24 mouse cellular contexts compared by ENCODE assay signal in genomic region chr13:33930912-33931311, GRCm38 (mm10). TPM values are rescaled to one million over a fixed set of nuclear protein-coding genes. Genes with fewer than 3 reads are reported as not detected.
DNase-seq lines count a peak whose midpoint lies in the region; ATAC-seq and TF ChIP-seq lines count a peak whose summit lies in the region.
"Had no signal": no experiment of that assay in that cellular context is flagged by ENCODE, and none has a peak within 500 bp of the region (broad histone marks: within the 10 kb centered on the region; RNA-seq: fewer than 3 reads in every experiment).

No protein-coding gene starts in this region.

- intact Hi-C loops in heart, adult 2 months (cut with DNase I): no loop called here
- intact Hi-C loops in gastrocnemius, postnatal 14 days (cut with DNase I; ENCODE audit: low total_unique reads): no loop called here
- intact Hi-C loops in heart, postnatal 25 days (cut with DNase I): no loop called here

- no peaks in the 10 kb centered on the region for H3K27me3 ChIP-seq in heart, adult 2 months (ENCODE audit: control insufficient read depth, insufficient read depth, low read length)
- no peaks in the 10 kb centered on the region for H3K27me3 ChIP-seq in heart, embryonic 11.5 days (ENCODE audit: control insufficient read depth, insufficient read depth, low read length)
- no peaks in the 10 kb centered on the region for H3K27me3 ChIP-seq in midbrain, embryonic 14.5 days (ENCODE audit: control insufficient read depth, insufficient read depth, low read length)
- H3K27me3 ChIP-seq in cerebellum, adult 2 months (ENCODE audit: control insufficient read depth, insufficient read depth, low read length): no peaks in the 10 kb centered on the region
- H3K27me3 ChIP-seq: heart, embryonic 15.5 days; hindbrain, embryonic 13.5 days; megakaryocyte, embryonic 14.5 days; neural tube, embryonic 15.5 days had no signal

- TF ChIP-seq EP300 in heart, adult 2 months (IDR thresholded peaks at IDR 0.05; ENCODE audit: insufficient read depth, low read depth, low read length): no peak

- WGBS in heart, adult 2 months: 71% methylated on average over 3 of the region's 3 CpGs
- 82% methylated on average over 3 of the region's 3 CpGs for WGBS in heart, embryonic 11.5 days (ENCODE audit: insufficient replicate concordance)
- 92% methylated on average over 3 of the region's 3 CpGs for WGBS in midbrain, embryonic 14.5 days
- WGBS in cerebellum, adult 2 months: 90% methylated on average over 3 of the region's 3 CpGs

- TF ChIP-seq POLR2A in heart, adult 2 months (IDR thresholded peaks at IDR 0.05; ENCODE audit: insufficient read depth, low read depth, low read length): no peak
- TF ChIP-seq POLR2A in cerebellum, adult 2 months (IDR thresholded peaks at IDR 0.05; ENCODE audit: borderline replicate concordance, insufficient read depth, low read length): no peak

- no peak overlapping the region for H3K4me3 ChIP-seq in heart, adult 2 months
- H3K4me3 ChIP-seq in heart, embryonic 11.5 days (ENCODE audit: low read depth, low read length): no peak overlapping the region
- H3K4me3 ChIP-seq in midbrain, embryonic 14.5 days (replicated peaks; ENCODE audit: low read depth, low read length): no peak overlapping the region
- H3K4me3 ChIP-seq in cerebellum, adult 2 months (replicated peaks; ENCODE audit: insufficient read depth, low read depth, low read length): no peak overlapping the region
- H3K4me3 ChIP-seq: embryonic facial prominence, embryonic 10.5 days; forebrain, embryonic 12.5 days; heart, embryonic 15.5 days; hindbrain, embryonic 13.5 days; liver, embryonic 12.5 days; neural tube, embryonic 15.5 days had no signal

- peak; percentile 42 to 62 for DNase-seq in heart, adult 2 months
- DNase-seq in gastrocnemius, adult 18-20 months (ENCODE audit: low spot score): peak; percentile 74
- DNase-seq in gastrocnemius, postnatal 14 days: peak; percentile 19
- peak; percentile 48 for DNase-seq in heart, postnatal 25 days (ENCODE audit: low spot score)
- DNase-seq in cerebellum, postnatal 4 days (ENCODE audit: low spot score in 2 of 2): no peak
- DNase-seq in midbrain, embryonic 14.5 days: no peak
- no peak for DNase-seq in cerebellum, adult 2 months
- DNase-seq: cerebellum, adult 8-10 months; kidney, adult 8-10 months; kidney, postnatal 36 days; lung, embryonic 14.5 days; spleen, adult 18-20 months; thymus, adult 2 months had no signal

- no peak for TF ChIP-seq CTCF in heart, adult 2 months (IDR thresholded peaks at IDR 0.05)
- TF ChIP-seq CTCF in cerebellum, adult 2 months (IDR thresholded peaks at IDR 0.05; ENCODE audit: borderline replicate concordance, insufficient read depth, low read depth, low read length): no peak

- no peaks in the 10 kb centered on the region for H3K9me3 ChIP-seq in heart, embryonic 11.5 days (replicated peaks; ENCODE audit: control insufficient read depth, low read length)
- H3K9me3 ChIP-seq in midbrain, embryonic 14.5 days (ENCODE audit: control insufficient read depth, low read length): no peaks in the 10 kb centered on the region
- H3K9me3 ChIP-seq: embryonic facial prominence, embryonic 10.5 days; forebrain, embryonic 12.5 days; heart, embryonic 15.5 days; hindbrain, embryonic 13.5 days; liver, embryonic 12.5 days; megakaryocyte, embryonic 14.5 days; neural tube, embryonic 15.5 days had no signal

- H3K36me3 ChIP-seq in heart, adult 2 months (ENCODE audit: control insufficient read depth, insufficient read depth, low read length): peaks cover 42% of the 10 kb centered on the region
- no peaks in the 10 kb centered on the region for H3K36me3 ChIP-seq in heart, embryonic 11.5 days (ENCODE audit: control insufficient read depth, insufficient read depth, low read length)
- peaks cover 3% of the 10 kb centered on the region; the same call in 1 of the 2 replicates for H3K36me3 ChIP-seq in midbrain, embryonic 14.5 days (ENCODE audit: control insufficient read depth, insufficient read depth, low read length)
- H3K36me3 ChIP-seq: embryonic facial prominence, embryonic 10.5 days; forebrain, embryonic 12.5 days; liver, embryonic 12.5 days had no signal

- H3K4me1 ChIP-seq in heart, adult 2 months (ENCODE audit: control insufficient read depth, insufficient read depth, low read length): peaks cover 6% of the 10 kb centered on the region
- H3K4me1 ChIP-seq in heart, embryonic 11.5 days (ENCODE audit: control insufficient read depth, insufficient read depth, low read length): no peaks in the 10 kb centered on the region; the same call in 1 of the 2 replicates
- H3K4me1 ChIP-seq in midbrain, embryonic 14.5 days (ENCODE audit: control insufficient read depth, insufficient read depth, low read length): peaks cover under 1% of the 10 kb centered on the region
- H3K4me1 ChIP-seq in cerebellum, adult 2 months (ENCODE audit: control insufficient read depth, insufficient read depth, low read length): no peaks in the 10 kb centered on the region; the same call in 1 of the 2 replicates

- peaks cover 8% of the 10 kb centered on the region for H3K79me2 ChIP-seq in heart, adult 2 months (replicated peaks; ENCODE audit: control insufficient read depth, insufficient read depth, low read length)

- no peak overlapping the region for H3K9ac ChIP-seq in heart, adult 2 months (ENCODE audit: low read depth, low read length)
- H3K9ac ChIP-seq in heart, embryonic 11.5 days (ENCODE audit: low read depth, low read length): no peak overlapping the region
- H3K9ac ChIP-seq in midbrain, embryonic 14.5 days (replicated peaks; ENCODE audit: low read length): no peak overlapping the region
- H3K9ac ChIP-seq: forebrain, embryonic 12.5 days; heart, embryonic 15.5 days; hindbrain, embryonic 13.5 days; liver, embryonic 12.5 days; lung, embryonic 14.5 days; neural tube, embryonic 15.5 days had no signal

- ATAC-seq in heart, embryonic 11.5 days (replicated peaks; ENCODE audit: insufficient number of reproducible peaks, low FRiP score, low TSS enrichment): no peak
- no peak for ATAC-seq in midbrain, embryonic 14.5 days (ENCODE audit: low FRiP score, low TSS enrichment)
- ATAC-seq: inflammation-experienced regulatory T-cells, adult 6 months; liver, embryonic 12.5 days; midbrain, embryonic 16.5 days had no signal

- no peak overlapping the region; the same call in 1 of the 2 replicates for H3K27ac ChIP-seq in heart, adult 2 months
- no peak overlapping the region for H3K27ac ChIP-seq in heart, embryonic 11.5 days (ENCODE audit: low read depth, low read length)
- no peak overlapping the region for H3K27ac ChIP-seq in midbrain, embryonic 14.5 days (replicated peaks; ENCODE audit: low read depth, low read length)
- no peak overlapping the region for H3K27ac ChIP-seq in cerebellum, adult 2 months (ENCODE audit: insufficient read depth, low read length)
- H3K27ac ChIP-seq: embryonic facial prominence, embryonic 10.5 days; forebrain, embryonic 12.5 days; heart, embryonic 15.5 days; hindbrain, embryonic 13.5 days; liver, embryonic 12.5 days; neural tube, embryonic 15.5 days had no signal

- no peak overlapping the region for H3K4me2 ChIP-seq in heart, embryonic 11.5 days
- H3K4me2 ChIP-seq in midbrain, embryonic 14.5 days (ENCODE audit: low read length): no peak overlapping the region
- H3K4me2 ChIP-seq: forebrain, embryonic 12.5 days; heart, embryonic 15.5 days; hindbrain, embryonic 13.5 days; liver, embryonic 12.5 days; lung, embryonic 14.5 days; neural tube, embryonic 15.5 days had no signal

RNA-seq across cellular contexts. Expression of gene Serpinb6c, which starts 25.4 kb away (rescaled TPM):
- not detected for total RNA-seq in heart, adult 2 months (2021)
- not detected in 2 replicates for polyA plus RNA-seq in heart, adult 2 months (2012; rRNA removed)
- not detected in 2 replicates for polyA plus RNA-seq in heart, embryonic 11.5 days (2014; fragmentation: Nextera tagmentation; extraction: Ambion mirVana)
- total RNA-seq in gastrocnemius, adult 18-20 months (2021): under 1 TPM in 1 of 2 experiments, not detected in 1; 0.52 TPM
- total RNA-seq in gastrocnemius, postnatal 14 days (2021): under 1 TPM; 0.21 to 0.22 TPM
- not detected for total RNA-seq in heart, postnatal 25 days (2021)
- polyA plus RNA-seq in midbrain, embryonic 14.5 days (2014; fragmentation: Nextera tagmentation; extraction: Ambion mirVana): 0.16 TPM in 1 of 2 replicates, not detected in the other
- polyA plus RNA-seq in cerebellum, adult 2 months (2012; rRNA removed): 0.18 and 0.33 TPM in 2 replicates
- total RNA-seq: common myeloid progenitor, adult 5-6 weeks had no signal
- polyA plus RNA-seq: heart, embryonic 15.5 days; inflammation-experienced regulatory T-cells, adult 6 months; liver, embryonic 12.5 days; lung, embryonic 14.5 days had no signal

RNA-seq across cellular contexts. Expression of gene Nqo2, which starts 33.6 kb away (rescaled TPM):
- 10 to 100 TPM; 38.0 to 45.4 TPM for total RNA-seq in heart, adult 2 months (2021)
- 14.4 and 39.8 TPM in 2 replicates for polyA plus RNA-seq in heart, adult 2 months (2012; rRNA removed)
- 29.6 and 35.1 TPM in 2 replicates for polyA plus RNA-seq in heart, embryonic 11.5 days (2014; fragmentation: Nextera tagmentation; extraction: Ambion mirVana)
- total RNA-seq in gastrocnemius, adult 18-20 months (2021): 10 to 100 TPM; 13.2 to 17.2 TPM
- 10 to 100 TPM; 16.2 to 16.8 TPM for total RNA-seq in gastrocnemius, postnatal 14 days (2021)
- 10 to 100 TPM; 38.6 to 38.9 TPM for total RNA-seq in heart, postnatal 25 days (2021)
- polyA plus RNA-seq in midbrain, embryonic 14.5 days (2014; fragmentation: Nextera tagmentation; extraction: Ambion mirVana): 4.7 and 9.4 TPM in 2 replicates
- polyA plus RNA-seq in cerebellum, adult 2 months (2012; rRNA removed): 13.0 and 13.9 TPM in 2 replicates

Comparison
In these comparisons a context has a peak if more than half of its experiments do, and no peak if none do; other contexts are left out.
1. DNase-seq: peak in heart, adult 2 months (2 of 2), gastrocnemius, adult 18-20 months (single experiment), gastrocnemius, postnatal 14 days (single experiment) and heart, postnatal 25 days (single experiment); none in cerebellum, postnatal 4 days (0 of 2), midbrain, embryonic 14.5 days (single experiment) and cerebellum, adult 2 months (0 of 2).